Mouse (Mus musculus): ENCODE data around the gene Lancl2.

Lancl2 gene

GRCm38 (mm10) chr6:57702376-57702742 lies at the start of gene Lancl2:
Gene Lancl2 (plus strand): TSS chr6:57702540.
- DNase-seq (ENCODE audit: low read depth): peak; percentile 65

GRCm38 (mm10) chr6:57661295-57661694 lies 41.0 kb upstream of the Lancl2 start:
- DNase-seq (ENCODE audit: low read depth): no peak

GRCm38 (mm10) chr6:57684156-57684555 lies 18.2 kb upstream of the Lancl2 start:
- DNase-seq (ENCODE audit: low read depth): no peak

GRCm38 (mm10) chr6:57691467-57692261 lies 10.7 kb upstream of the Lancl2 start, which contains the start of gene Pyurf:
Gene Pyurf (minus strand): TSS chr6:57692078.
- peak; percentile 93 for DNase-seq (ENCODE audit: low read depth)

GRCm38 (mm10) chr6:57693116-57693515 lies 9.2 kb upstream of the Lancl2 start:
- DNase-seq (ENCODE audit: low read depth): no peak

GRCm38 (mm10) chr6:57701686-57702085 lies 654 bp upstream of the Lancl2 start:
- no peak for DNase-seq (ENCODE audit: low read depth)

- DNase-seq (ENCODE audit: low read depth): peak; percentile 97
These were observed 581 bp downstream of the Lancl2 start for GRCm38 (mm10) chr6:57702743-57703499.

- no peak for DNase-seq (ENCODE audit: low read depth)
These were observed 1.4 kb downstream of the Lancl2 start for GRCm38 (mm10) chr6:57703703-57704102.

GRCm38 (mm10) chr6:57706721-57707120 lies 4.4 kb downstream of the Lancl2 start:
- DNase-seq (ENCODE audit: low read depth): peak; percentile 57

- peak; percentile 16 for DNase-seq (ENCODE audit: low read depth)
These were observed 9.4 kb downstream of the Lancl2 start for GRCm38 (mm10) chr6:57711726-57712125.

GRCm38 (mm10) chr6:57721347-57721746 lies 19.0 kb downstream of the Lancl2 start:
- no peak for DNase-seq (ENCODE audit: low read depth)

- DNase-seq (ENCODE audit: low read depth): no peak
These were observed 40.4 kb downstream of the Lancl2 start for GRCm38 (mm10) chr6:57742749-57743148.

GRCm38 (mm10) chr6:57743333-57743732 lies 41.0 kb downstream of the Lancl2 start:
- peak; percentile 38 for DNase-seq (ENCODE audit: low read depth)

GRCm38 (mm10) chr6:57744123-57744522 lies 41.8 kb downstream of the Lancl2 start:
- no peak for DNase-seq (ENCODE audit: low read depth)

- DNase-seq (ENCODE audit: low read depth): no peak
These were observed 42.8 kb downstream of the Lancl2 start for GRCm38 (mm10) chr6:57744974-57745747.

- no peak for DNase-seq (ENCODE audit: low read depth)
These were observed 43.4 kb downstream of the Lancl2 start for GRCm38 (mm10) chr6:57745748-57746129.

GRCm38 (mm10) chr6:57753962-57754759 lies 51.8 kb downstream of the Lancl2 start:
- no peak for DNase-seq (ENCODE audit: low read depth)

- DNase-seq (ENCODE audit: low read depth): no peak
These were observed 60.7 kb downstream of the Lancl2 start for GRCm38 (mm10) chr6:57763054-57763453.

GRCm38 (mm10) chr6:57765095-57765878 lies 62.9 kb downstream of the Lancl2 start:
- no peak for DNase-seq (ENCODE audit: low read depth)

- DNase-seq (ENCODE audit: low read depth): no peak
These were observed 63.9 kb downstream of the Lancl2 start for GRCm38 (mm10) chr6:57766287-57766686.

All from induced T-regulatory cell, adult 2 months (primary cell).